Mouse (Mus musculus) stomach, postnatal 0 days (tissue): ENCODE results near the gene Nsdhl.

Experiments
- CTCF ChIP-seq: IDR thresholded peaks from 2 replicates; pipeline ENCODE4 v1.5.1; 2016; ENCODE audit warnings: antibody characterized with exemption, low read depth, mild to moderate bottlenecking, moderate library complexity
- EP300 ChIP-seq: optimal IDR thresholded peaks from 2 replicates; pipeline ENCODE3; 2016; ENCODE audit warnings: antibody characterized with exemption

- TF ChIP-seq CTCF (no peak), EP300 (no peak)
Observed at GRCm38 (mm10) chrX:72918682-72919059, 314 bp downstream of the Nsdhl start.
